Mouse (Mus musculus): ENCODE measurements around the gene Eif3k. TPM values are rescaled to one million over a fixed set of nuclear protein-coding genes. Genes with fewer than 3 reads are reported as not detected.
"Not testable (repeated sequence)": the region's sequence is repeated elsewhere in the genome, so short reads cannot be mapped to it uniquely, and the experiment has no call there.

Eif3k gene
- total and polyA plus RNA-seq, 3 experiments, result 156 to 221 (median 177) TPM

DNA sequence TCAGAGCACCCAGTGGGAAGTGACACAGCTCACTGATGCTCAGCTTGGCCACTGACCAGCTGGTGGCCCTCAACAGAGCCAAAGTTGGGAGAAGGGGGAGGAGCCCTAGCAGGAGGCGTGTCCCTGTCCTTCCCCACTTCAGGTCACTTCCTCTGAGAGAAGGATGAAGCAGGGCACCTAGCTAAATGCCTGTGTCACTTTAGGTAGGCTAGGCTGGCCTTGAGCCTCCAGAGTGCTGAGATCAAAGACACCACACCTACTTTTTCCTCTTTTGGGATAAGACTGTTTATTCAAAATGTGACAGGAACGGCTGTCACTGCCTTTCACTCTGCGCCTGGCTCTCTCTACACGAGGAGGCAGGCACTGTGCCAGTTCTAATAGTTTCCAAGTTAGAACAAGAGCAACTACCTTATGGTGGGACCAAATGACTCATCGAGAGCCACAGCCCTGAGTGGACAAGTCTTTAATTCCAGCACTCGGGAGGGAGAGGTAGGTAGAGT, 9.8 kb downstream of the Eif3k start:
- TF ChIP-seq POLR2A (IDR thresholded peaks at IDR 0.05; ENCODE audit: insufficient read depth, low read depth, low read length) (no peak), CTCF (IDR thresholded peaks at IDR 0.05) (no peak), EP300 (IDR thresholded peaks at IDR 0.05; ENCODE audit: insufficient read depth, low read depth, low read length) (no peak)
- intact Hi-C loops (cut with DNase I), result loop anchor here (2.0 to 5.0 kb wide), 3 partner anchors 35 to 195 kb away; no protein-coding TSS in a partner anchor
- Histone ChIP-seq H3K36me3 (ENCODE audit: control insufficient read depth, insufficient read depth, low read length) (no peaks in the 10 kb centered on the region), H3K4me3 (no peak overlapping the region), H3K9ac (ENCODE audit: low read depth, low read length) (no peak overlapping the region), H3K27ac (peak overlapping the region; percentile 42), H3K79me2 (replicated peaks; ENCODE audit: control insufficient read depth, insufficient read depth, low read length) (no peaks in the 10 kb centered on the region), H3K27me3 (ENCODE audit: control insufficient read depth, insufficient read depth, low read length) (no peaks in the 10 kb centered on the region), H3K4me1 (ENCODE audit: control insufficient read depth, insufficient read depth, low read length) (peaks cover 7% of the 10 kb centered on the region)
- DNase-seq, result peak; percentile 50 to 64
- WGBS, result 17% methylated on average over 6 of the region's 6 CpGs

DNA sequence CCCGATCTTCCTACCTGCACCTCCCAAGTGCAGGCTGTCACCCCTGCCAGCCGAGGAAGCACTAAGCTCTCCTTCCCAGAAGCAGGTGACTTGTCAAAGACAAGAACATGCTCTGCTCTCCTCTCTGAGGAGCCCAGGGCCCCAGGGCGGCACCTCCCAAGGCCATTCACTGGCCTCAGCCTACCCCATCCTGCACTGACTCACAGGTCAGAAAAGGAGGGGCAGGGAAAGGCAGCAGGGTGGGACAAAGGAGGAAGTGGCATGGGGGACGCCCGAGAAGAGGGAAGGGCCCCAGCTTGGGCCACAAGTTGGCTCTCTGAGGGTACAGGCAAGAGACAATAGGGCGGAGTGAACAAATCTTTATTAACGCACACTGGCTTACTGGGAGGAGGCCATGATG, 10.6 kb downstream of the Eif3k start:
- no peak for TF ChIP-seq POLR2A (IDR thresholded peaks at IDR 0.05; ENCODE audit: insufficient read depth, low read depth, low read length)
- no peak for TF ChIP-seq EP300 (IDR thresholded peaks at IDR 0.05; ENCODE audit: insufficient read depth, low read depth, low read length)
- TF ChIP-seq CTCF (IDR thresholded peaks at IDR 0.05), result no peak
- Histone ChIP-seq H3K4me3 (no peak overlapping the region), H3K36me3 (ENCODE audit: control insufficient read depth, insufficient read depth, low read length) (no peaks in the 10 kb centered on the region), H3K79me2 (replicated peaks; ENCODE audit: control insufficient read depth, insufficient read depth, low read length) (no peaks in the 10 kb centered on the region), H3K4me1 (ENCODE audit: control insufficient read depth, insufficient read depth, low read length) (peaks cover 7% of the 10 kb centered on the region), H3K27ac (peak overlapping the region; percentile 42), H3K9ac (ENCODE audit: low read depth, low read length) (no peak overlapping the region), H3K27me3 (ENCODE audit: control insufficient read depth, insufficient read depth, low read length) (no peaks in the 10 kb centered on the region)
- 78% methylated on average over 7 of the region's 7 CpGs for WGBS
- DNase-seq, result no peak
- intact Hi-C loops (cut with DNase I), result loop anchor here (5.0 kb wide), 2 partner anchors 34 to 194 kb away; no protein-coding TSS in a partner anchor

DNA sequence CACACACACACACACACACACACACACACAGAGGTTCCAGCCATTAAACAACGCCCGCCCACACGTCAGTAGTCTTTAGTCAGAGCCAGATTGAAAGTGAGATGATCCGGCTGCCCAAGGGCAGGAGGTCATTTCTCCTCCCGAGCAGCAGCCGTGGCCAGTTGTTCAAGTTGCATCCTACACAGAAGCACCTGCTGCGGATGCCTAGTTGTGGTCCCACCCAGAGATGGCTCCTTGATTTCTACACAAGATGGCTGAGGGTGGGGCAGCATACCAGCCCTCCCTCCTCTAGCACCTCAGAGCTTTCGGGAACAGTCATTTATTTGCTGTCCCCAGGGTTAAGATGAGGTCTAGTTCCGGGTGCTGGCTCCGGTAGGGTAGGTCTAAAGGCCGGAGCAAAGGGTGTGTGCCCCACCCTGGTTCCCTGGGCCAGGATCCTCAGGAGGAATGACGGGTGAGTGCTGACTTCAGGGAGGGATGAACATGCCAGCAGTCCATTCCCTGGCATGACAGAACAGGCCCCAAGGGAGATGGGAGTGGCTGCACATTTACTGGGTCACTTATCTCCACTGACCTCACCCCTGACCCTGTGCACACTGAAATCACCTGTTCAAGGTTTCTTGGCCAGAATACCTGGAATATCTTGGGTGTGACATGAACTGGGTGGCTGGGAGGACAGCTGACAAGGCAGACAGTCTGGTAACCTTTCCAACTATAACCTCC, 11.8 kb downstream of the Eif3k start:
- Histone ChIP-seq H3K9ac (ENCODE audit: low read depth, low read length) (no peak overlapping the region), H3K27ac (no peak overlapping the region), H3K27me3 (ENCODE audit: control insufficient read depth, insufficient read depth, low read length) (no peaks in the 10 kb centered on the region), H3K36me3 (ENCODE audit: control insufficient read depth, insufficient read depth, low read length) (no peaks in the 10 kb centered on the region), H3K4me3 (no peak overlapping the region), H3K4me1 (ENCODE audit: control insufficient read depth, insufficient read depth, low read length) (peaks cover 7% of the 10 kb centered on the region), H3K79me2 (replicated peaks; ENCODE audit: control insufficient read depth, insufficient read depth, low read length) (no peaks in the 10 kb centered on the region)
- intact Hi-C loops (cut with DNase I), result loop anchor here (5.0 kb wide), 2 partner anchors 33 to 193 kb away; no protein-coding TSS in a partner anchor
- TF ChIP-seq CTCF (IDR thresholded peaks at IDR 0.05) (no peak), POLR2A (IDR thresholded peaks at IDR 0.05; ENCODE audit: insufficient read depth, low read depth, low read length) (no peak), EP300 (IDR thresholded peaks at IDR 0.05; ENCODE audit: insufficient read depth, low read depth, low read length) (no peak)
- 51% methylated on average over 12 of the region's 12 CpGs for WGBS
- no peak for DNase-seq

DNA sequence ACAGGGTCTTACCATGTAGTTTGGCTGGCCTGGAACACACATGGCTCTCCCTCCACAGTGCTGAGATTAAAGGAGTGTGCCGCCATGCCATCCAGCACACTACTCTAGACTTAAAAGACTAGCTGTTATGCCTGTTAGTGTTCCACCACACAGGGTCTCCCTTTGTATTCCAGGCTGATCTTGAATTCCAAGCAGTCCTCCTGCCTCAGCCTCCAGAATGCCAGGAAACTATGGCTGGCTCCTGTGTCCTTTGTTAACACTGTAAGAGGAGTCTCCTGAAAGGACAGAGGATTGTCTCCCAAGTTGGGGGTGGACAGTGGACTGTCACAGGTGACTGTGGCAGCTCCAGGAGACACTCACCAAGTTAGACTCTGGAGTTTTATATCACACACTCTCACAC, 12.4 kb downstream of the Eif3k start:
- Histone ChIP-seq H3K27me3 (ENCODE audit: control insufficient read depth, insufficient read depth, low read length) (no peaks in the 10 kb centered on the region), H3K9ac (ENCODE audit: low read depth, low read length) (no peak overlapping the region), H3K27ac (no peak overlapping the region), H3K79me2 (replicated peaks; ENCODE audit: control insufficient read depth, insufficient read depth, low read length) (no peaks in the 10 kb centered on the region), H3K4me1 (ENCODE audit: control insufficient read depth, insufficient read depth, low read length) (peaks cover 7% of the 10 kb centered on the region), H3K4me3 (no peak overlapping the region), H3K36me3 (ENCODE audit: control insufficient read depth, insufficient read depth, low read length) (no peaks in the 10 kb centered on the region)
- TF ChIP-seq POLR2A (IDR thresholded peaks at IDR 0.05; ENCODE audit: insufficient read depth, low read depth, low read length) (no peak), EP300 (IDR thresholded peaks at IDR 0.05; ENCODE audit: insufficient read depth, low read depth, low read length) (no peak), CTCF (IDR thresholded peaks at IDR 0.05) (no peak)
- intact Hi-C loops (cut with DNase I), result no loop called here
- WGBS, result 100% methylated on average over 1 of the region's 1 CpGs
- no peak for DNase-seq

DNA sequence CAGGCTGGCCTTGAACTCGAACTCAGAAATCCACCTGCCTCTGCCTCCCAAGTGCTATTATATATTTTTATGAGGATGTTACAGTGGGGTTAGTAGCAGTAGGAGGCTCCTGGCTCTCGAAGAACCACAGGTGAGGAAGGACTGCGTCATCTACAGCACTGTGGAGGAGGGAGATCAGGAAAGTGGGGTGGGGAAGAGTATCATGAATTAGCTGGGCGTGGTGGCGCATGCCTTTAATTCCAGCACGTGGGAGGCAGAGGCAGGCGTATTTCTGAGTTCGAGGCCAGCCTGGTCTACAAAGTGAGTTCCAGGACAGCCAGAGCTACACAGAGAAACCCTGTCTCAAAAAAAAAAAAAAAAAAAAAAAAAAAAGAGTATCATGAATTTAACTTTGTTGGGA, 13.5 kb downstream of the Eif3k start:
- 92% methylated on average over 8 of the region's 8 CpGs for WGBS
- H3K27ac ChIP-seq; intact Hi-C loops (cut with DNase I): not testable (repeated sequence)

DNA sequence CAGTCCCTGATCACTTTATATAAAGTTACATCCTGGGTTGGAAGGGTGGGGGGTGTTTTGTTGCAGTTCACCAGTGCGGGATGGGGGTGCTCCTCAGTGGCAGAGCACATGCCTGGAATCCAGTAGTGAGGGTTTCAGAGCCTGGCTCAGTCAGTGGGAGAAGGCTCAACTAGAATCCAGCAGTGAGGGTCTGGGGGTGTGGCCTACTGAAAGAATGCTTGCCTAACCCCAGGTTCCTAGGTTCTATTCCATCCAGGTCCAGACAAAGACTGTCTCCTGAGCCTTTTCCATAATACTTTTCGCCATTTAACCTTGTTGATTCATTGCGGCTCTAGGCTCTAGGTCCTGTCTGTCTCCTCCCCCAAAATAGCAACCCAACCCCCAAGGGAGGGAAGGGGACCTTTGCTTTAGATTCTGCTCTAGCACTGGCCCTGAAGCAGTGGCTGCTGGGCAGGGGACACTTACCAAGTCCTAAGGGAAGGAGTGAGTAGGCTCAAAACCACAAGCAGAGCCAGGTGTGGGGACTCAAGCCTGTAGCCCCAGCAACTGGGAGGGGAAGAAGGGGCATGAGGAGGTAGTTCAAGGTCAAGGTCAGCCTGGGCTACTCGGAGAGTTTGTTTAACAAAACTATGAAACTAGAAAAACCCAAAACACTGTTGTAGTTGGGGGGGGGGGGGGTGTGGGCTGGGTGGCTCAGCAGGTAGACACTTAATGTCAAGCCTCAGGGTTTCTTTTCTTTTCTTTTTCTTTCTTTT, 14.7 kb downstream of the Eif3k start:
- H3K9ac ChIP-seq (ENCODE audit: low read depth, low read length), result no peak overlapping the region
- no peak overlapping the region; the same call in 1 of the 2 replicates for H3K27ac ChIP-seq
- DNase-seq, result no peak
- H3K79me2 ChIP-seq (replicated peaks; ENCODE audit: control insufficient read depth, insufficient read depth, low read length), result peaks cover under 1% of the 10 kb centered on the region; the same call in 1 of the 2 replicates
- H3K4me3 ChIP-seq, result no peak overlapping the region
- intact Hi-C loops (cut with DNase I), result no loop called here
- TF ChIP-seq EP300 (IDR thresholded peaks at IDR 0.05; ENCODE audit: insufficient read depth, low read depth, low read length) (no peak), CTCF (IDR thresholded peaks at IDR 0.05) (no peak), POLR2A (IDR thresholded peaks at IDR 0.05; ENCODE audit: insufficient read depth, low read depth, low read length) (no peak)
- H3K27me3 ChIP-seq (ENCODE audit: control insufficient read depth, insufficient read depth, low read length), result no peaks in the 10 kb centered on the region
- H3K36me3 ChIP-seq (ENCODE audit: control insufficient read depth, insufficient read depth, low read length), result no peaks in the 10 kb centered on the region
- peaks cover 6% of the 10 kb centered on the region for H3K4me1 ChIP-seq (ENCODE audit: control insufficient read depth, insufficient read depth, low read length)
- 54% methylated on average over 4 of the region's 4 CpGs for WGBS

More for the DNA sequence above, 13.5 kb downstream of the Eif3k start:
- not testable (repeated sequence) for H3K4me1 ChIP-seq (ENCODE audit: control insufficient read depth, insufficient read depth, low read length); H3K9ac ChIP-seq (ENCODE audit: low read depth, low read length); H3K36me3 ChIP-seq (ENCODE audit: control insufficient read depth, insufficient read depth, low read length); DNase-seq; H3K4me3 ChIP-seq; H3K27me3 ChIP-seq (ENCODE audit: control insufficient read depth, insufficient read depth, low read length); H3K79me2 ChIP-seq (replicated peaks; ENCODE audit: control insufficient read depth, insufficient read depth, low read length)

Data from heart, adult 2 months (tissue).